Mouse (Mus musculus): Measurements from ENCODE around the gene Olfr470. TPM values are rescaled to one million over a fixed set of nuclear protein-coding genes. Genes with fewer than 3 reads are reported as not detected.
"Not testable (repeated sequence)": the region's sequence is repeated elsewhere in the genome, so short reads cannot be mapped to it uniquely, and the experiment has no call there.

Gene Olfr470
- total RNA-seq (2014; rRNA removed): not detected in 2 replicates
- polyA plus RNA-seq (2015; fragmentation: Nextera tagmentation; extraction: Ambion mirVana): not detected in 2 replicates

DNA sequence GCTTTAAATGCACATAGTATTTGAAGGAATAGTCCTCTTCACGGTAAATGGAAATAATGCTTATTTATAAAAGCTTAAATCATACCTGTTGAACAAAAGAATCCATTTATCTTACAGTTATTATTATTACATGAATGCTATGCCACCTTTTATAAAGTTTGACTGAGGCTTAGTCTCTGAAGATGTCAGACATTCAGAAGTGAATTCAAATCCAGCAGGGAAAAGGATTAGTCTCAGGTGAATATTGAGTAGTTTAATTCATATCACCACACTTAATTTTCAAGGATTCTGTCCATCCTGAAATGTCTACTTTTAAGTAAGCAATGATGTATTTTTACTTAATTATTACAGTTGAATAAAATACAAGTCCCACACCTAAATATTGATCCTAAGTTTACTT is at the start of gene Olfr470:
Gene Olfr470 (minus strand): TSS at position 101 of the 400 bp plus-strand sequence.
- not testable (repeated sequence) for H3K27me3 ChIP-seq (ENCODE audit: insufficient read depth, low read length); H3K36me3 ChIP-seq (ENCODE audit: insufficient read depth, low read length); ATAC-seq (ENCODE audit: low FRiP score); H3K4me3 ChIP-seq (ENCODE audit: low read depth, low read length); H3K9me3 ChIP-seq (ENCODE audit: low read length); H3K4me1 ChIP-seq (ENCODE audit: insufficient read depth, low read length); H3K9ac ChIP-seq (replicated peaks; ENCODE audit: low read length, poor library complexity, severe bottlenecking); H3K27ac ChIP-seq (ENCODE audit: low read depth, low read length); DNase-seq (ENCODE audit: low spot score); H3K4me2 ChIP-seq (ENCODE audit: low read depth, low read length, poor library complexity, severe bottlenecking)
- WGBS: 67% methylated on average over 1 of the region's 1 CpGs

GRCm38 (mm10) chr7:107841719-107842118 is 5.6 kb downstream of the Olfr470 start:
- Histone ChIP-seq H3K36me3 (ENCODE audit: insufficient read depth, low read length) (no peaks in the 10 kb centered on the region), H3K9me3 (ENCODE audit: low read length) (no peaks in the 10 kb centered on the region), H3K27ac (ENCODE audit: low read depth, low read length) (no peak overlapping the region), H3K9ac (replicated peaks; ENCODE audit: low read length, poor library complexity, severe bottlenecking) (no peak overlapping the region), H3K4me1 (ENCODE audit: insufficient read depth, low read length) (no peaks in the 10 kb centered on the region), H3K4me2 (ENCODE audit: low read depth, low read length, poor library complexity, severe bottlenecking) (no peak overlapping the region), H3K4me3 (ENCODE audit: low read depth, low read length) (no peak overlapping the region), H3K27me3 (ENCODE audit: insufficient read depth, low read length) (no peaks in the 10 kb centered on the region)
- WGBS: 67% methylated on average over 1 of the region's 1 CpGs
- TF ChIP-seq CTCF (IDR thresholded peaks at IDR 0.05): peak; percentile 49
- DNase-seq (ENCODE audit: low spot score) (peak; percentile 34), ATAC-seq (ENCODE audit: low FRiP score) (no peak)

GRCm38 (mm10) chr7:107825441-107825840 is 21.8 kb downstream of the Olfr470 start, which contains the start of gene Olfr469:
Gene Olfr469 (minus strand): TSS chr7:107825541.
- not testable (repeated sequence) for DNase-seq (ENCODE audit: low spot score); ATAC-seq (ENCODE audit: low FRiP score)

DNA sequence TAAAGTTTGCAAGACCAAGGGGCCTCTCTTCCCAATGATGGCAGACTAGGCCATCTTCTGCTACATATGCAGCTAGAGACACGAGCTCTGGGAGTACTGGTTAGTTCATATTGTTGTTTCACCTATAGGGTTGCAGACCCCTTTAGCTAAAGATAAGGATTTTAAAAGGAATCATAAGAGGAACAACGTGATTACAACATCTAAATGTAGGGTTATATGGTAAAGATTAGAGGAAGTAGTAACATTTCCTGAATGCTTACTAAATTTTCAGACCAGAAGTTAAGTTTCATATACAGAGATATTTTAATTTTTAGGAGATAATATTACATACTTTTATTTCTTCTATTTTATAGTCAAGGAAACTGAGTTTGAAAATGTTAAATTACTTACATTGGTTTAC is 23.4 kb downstream of the Olfr470 start:
- not testable (repeated sequence) for DNase-seq (ENCODE audit: low spot score); H3K4me1 ChIP-seq (ENCODE audit: insufficient read depth, low read length); H3K4me3 ChIP-seq (ENCODE audit: low read depth, low read length); H3K36me3 ChIP-seq (ENCODE audit: insufficient read depth, low read length); H3K9me3 ChIP-seq (ENCODE audit: low read length); H3K27me3 ChIP-seq (ENCODE audit: insufficient read depth, low read length); ATAC-seq (ENCODE audit: low FRiP score); H3K9ac ChIP-seq (replicated peaks; ENCODE audit: low read length, poor library complexity, severe bottlenecking); H3K27ac ChIP-seq (ENCODE audit: low read depth, low read length); H3K4me2 ChIP-seq (ENCODE audit: low read depth, low read length, poor library complexity, severe bottlenecking)
- WGBS: 64% methylated on average over 2 of the region's 2 CpGs

More at GRCm38 (mm10) chr7:107825441-107825840, 21.8 kb downstream of the Olfr470 start, which contains the start of gene Olfr469:
- H3K4me2 ChIP-seq (ENCODE audit: low read depth, low read length, poor library complexity, severe bottlenecking); H3K4me1 ChIP-seq (ENCODE audit: insufficient read depth, low read length); H3K36me3 ChIP-seq (ENCODE audit: insufficient read depth, low read length); H3K9me3 ChIP-seq (ENCODE audit: low read length); H3K9ac ChIP-seq (replicated peaks; ENCODE audit: low read length, poor library complexity, severe bottlenecking); H3K27me3 ChIP-seq (ENCODE audit: insufficient read depth, low read length); H3K4me3 ChIP-seq (ENCODE audit: low read depth, low read length); H3K27ac ChIP-seq (ENCODE audit: low read depth, low read length): not testable (repeated sequence)

- TF ChIP-seq CTCF (IDR thresholded peaks at IDR 0.05): peak; percentile 42
- H3K4me1 ChIP-seq (ENCODE audit: insufficient read depth, low read length): no peaks in the 10 kb centered on the region
- H3K4me3 ChIP-seq (ENCODE audit: low read depth, low read length): no peak overlapping the region
- no peaks in the 10 kb centered on the region for H3K36me3 ChIP-seq (ENCODE audit: insufficient read depth, low read length)
- DNase-seq (ENCODE audit: low spot score) (peak; percentile 4), ATAC-seq (ENCODE audit: low FRiP score) (no peak)
- H3K27me3 ChIP-seq (ENCODE audit: insufficient read depth, low read length): no peaks in the 10 kb centered on the region
- no peak overlapping the region for H3K4me2 ChIP-seq (ENCODE audit: low read depth, low read length, poor library complexity, severe bottlenecking)
- H3K27ac ChIP-seq (ENCODE audit: low read depth, low read length): no peak overlapping the region
- H3K9ac ChIP-seq (replicated peaks; ENCODE audit: low read length, poor library complexity, severe bottlenecking): no peak overlapping the region
- no peaks in the 10 kb centered on the region for H3K9me3 ChIP-seq (ENCODE audit: low read length)
These were observed 27.8 kb downstream of the Olfr470 start for GRCm38 (mm10) chr7:107819442-107819841.

- H3K4me1 ChIP-seq (ENCODE audit: insufficient read depth, low read length): no peaks in the 10 kb centered on the region
- no peak within 1 kb of the TSS for H3K4me2 ChIP-seq (ENCODE audit: low read depth, low read length, poor library complexity, severe bottlenecking)
- DNase-seq (ENCODE audit: low spot score): no peak
- no peak within 1 kb of the TSS for H3K27ac ChIP-seq (ENCODE audit: low read depth, low read length)
- no peak for TF ChIP-seq CTCF (IDR thresholded peaks at IDR 0.05)
- H3K9me3 ChIP-seq (ENCODE audit: low read length): no peaks in the 10 kb centered on the region
- no peaks in the 10 kb centered on the region for H3K27me3 ChIP-seq (ENCODE audit: insufficient read depth, low read length)
- no peak within 1 kb of the TSS for H3K4me3 ChIP-seq (ENCODE audit: low read depth, low read length)
- no peak for ATAC-seq (ENCODE audit: low FRiP score)
- H3K36me3 ChIP-seq (ENCODE audit: insufficient read depth, low read length): no peaks in the 10 kb centered on the region
- no peak within 1 kb of the TSS for H3K9ac ChIP-seq (replicated peaks; ENCODE audit: low read length, poor library complexity, severe bottlenecking)
These were observed 35.3 kb downstream of the Olfr470 start, which contains the start of gene Olfr467 for GRCm38 (mm10) chr7:107811963-107812362. Gene Olfr467 (plus strand): TSS chr7:107812263.

Data from midbrain, postnatal 0 days (tissue).